33 mouse cellular contexts compared by ENCODE assay signal in genomic region chr10:116995162-116995561, GRCm38 (mm10). TPM values are rescaled to one million over a fixed set of nuclear protein-coding genes. Genes with fewer than 3 reads are reported as not detected.
DNase-seq lines count a peak whose midpoint lies in the region; ATAC-seq and TF ChIP-seq lines count a peak whose summit lies in the region.
"Had no signal": no experiment of that assay in that cellular context is flagged by ENCODE, and none has a peak within 500 bp of the region (broad histone marks: within the 10 kb centered on the region; RNA-seq: fewer than 3 reads in every experiment).

No protein-coding gene starts in this region.

- POLR2A ChIA-PET in Patski (lab: Charles Lee) = interaction anchor here (1.2 kb wide), 1 partner anchor 38 kb away, joined by 3 read pairs; no protein-coding TSS in a partner anchor

- TF ChIP-seq POLR2A in myocyte (IDR thresholded peaks at IDR 0.05; ENCODE audit: insufficient read length, low read depth) = no peak

- no peak overlapping the region for H3K4me2 ChIP-seq in heart, postnatal 0 days (ENCODE audit: low read depth, low read length)
- H3K4me2 ChIP-seq in heart, embryonic 12.5 days = no peak overlapping the region
- H3K4me2 ChIP-seq in myocyte (ENCODE audit: low read depth) = peak overlapping the region; percentile 69
- no peak overlapping the region for H3K4me2 ChIP-seq in midbrain, postnatal 0 days (ENCODE audit: low read depth, low read length, poor library complexity, severe bottlenecking)
- no peak overlapping the region for H3K4me2 ChIP-seq in forebrain, embryonic 15.5 days (replicated peaks)
- H3K4me2 ChIP-seq: hindbrain, embryonic 13.5 days had no signal

- in situ Hi-C loops in Patski (cut with MboI; ENCODE audit: low pct_unique_long_range_greater_than_20kb) = no loop called here

- H3K4me3 ChIP-seq in heart, postnatal 0 days (ENCODE audit: low read depth, low read length) = no peak overlapping the region
- no peak overlapping the region for H3K4me3 ChIP-seq in heart, embryonic 12.5 days
- no peak overlapping the region for H3K4me3 ChIP-seq in myocyte
- H3K4me3 ChIP-seq in midbrain, postnatal 0 days (ENCODE audit: low read depth, low read length) = no peak overlapping the region
- H3K4me3 ChIP-seq in forebrain, embryonic 15.5 days = no peak overlapping the region
- H3K4me3 ChIP-seq: hindbrain, embryonic 10.5 days; hindbrain, embryonic 13.5 days had no signal

- H3K79me2 ChIP-seq in myocyte (ENCODE audit: control insufficient read depth, insufficient read depth) = no peaks in the 10 kb centered on the region

- peak; percentile 10 for DNase-seq in embryo, embryonic 10.5 days (ENCODE audit: low spot score)
- DNase-seq in embryo, embryonic 11 days = no peak
- no peak for DNase-seq in heart, postnatal 0 days (ENCODE audit: low spot score)
- no peak for DNase-seq in Patski (ENCODE audit: low read depth, low spot score)
- DNase-seq in midbrain, postnatal 0 days (ENCODE audit: low spot score) = no peak
- DNase-seq: adrenal gland, adult 8-10 months; adrenal gland, postnatal 25 days; B cell, adult 2 months; cerebellum, adult 11-12 months; cerebellum, adult 9-10 months; cerebellum, postnatal 14 days; gastrocnemius, postnatal 10 days; heart, adult 18-20 months; heart, postnatal 10 days; heart, postnatal 36 days; kidney, adult 18-20 months; kidney, adult 9 months had no signal

- H3K4me1 ChIP-seq in heart, postnatal 0 days (ENCODE audit: control insufficient read depth, insufficient read depth) = peaks cover 17% of the 10 kb centered on the region
- peaks cover 25% of the 10 kb centered on the region for H3K4me1 ChIP-seq in heart, embryonic 12.5 days (replicated peaks)
- H3K4me1 ChIP-seq in midbrain, postnatal 0 days (ENCODE audit: insufficient read depth, low read length) = no peaks in the 10 kb centered on the region
- no peaks in the 10 kb centered on the region for H3K4me1 ChIP-seq in forebrain, embryonic 15.5 days

- H3K36me3 ChIP-seq in heart, postnatal 0 days (replicated peaks; ENCODE audit: control insufficient read depth, insufficient read depth, low read length) = no peaks in the 10 kb centered on the region
- H3K36me3 ChIP-seq in heart, embryonic 12.5 days = no peaks in the 10 kb centered on the region
- no peaks in the 10 kb centered on the region for H3K36me3 ChIP-seq in myocyte (ENCODE audit: control insufficient read depth, insufficient read depth)
- no peaks in the 10 kb centered on the region for H3K36me3 ChIP-seq in midbrain, postnatal 0 days (ENCODE audit: insufficient read depth, low read length)
- no peaks in the 10 kb centered on the region for H3K36me3 ChIP-seq in forebrain, embryonic 15.5 days
- H3K36me3 ChIP-seq: hindbrain, embryonic 10.5 days; hindbrain, embryonic 13.5 days had no signal

- TF ChIP-seq CTCF in heart, postnatal 0 days (IDR thresholded peaks at IDR 0.05; ENCODE audit: low read depth) = no peak
- TF ChIP-seq CTCF in Patski (IDR thresholded peaks at IDR 0.05) = peak; percentile 53
- no peak for TF ChIP-seq CTCF in midbrain, postnatal 0 days (IDR thresholded peaks at IDR 0.05)

- no peaks in the 10 kb centered on the region for H3K9me3 ChIP-seq in heart, postnatal 0 days (replicated peaks; ENCODE audit: control insufficient read depth, low read length)
- H3K9me3 ChIP-seq in heart, embryonic 12.5 days (replicated peaks) = no peaks in the 10 kb centered on the region
- H3K9me3 ChIP-seq in midbrain, postnatal 0 days (ENCODE audit: low read length) = no peaks in the 10 kb centered on the region
- no peaks in the 10 kb centered on the region for H3K9me3 ChIP-seq in forebrain, embryonic 15.5 days
- H3K9me3 ChIP-seq: hindbrain, embryonic 10.5 days; hindbrain, embryonic 13.5 days had no signal

- no peaks in the 10 kb centered on the region for H3K27me3 ChIP-seq in heart, postnatal 0 days (ENCODE audit: control insufficient read depth, insufficient read depth, low read length)
- H3K27me3 ChIP-seq in heart, embryonic 12.5 days (replicated peaks) = no peaks in the 10 kb centered on the region
- no peaks in the 10 kb centered on the region for H3K27me3 ChIP-seq in Patski
- H3K27me3 ChIP-seq in myocyte (ENCODE audit: control insufficient read depth, insufficient read depth, insufficient read length) = no peaks in the 10 kb centered on the region
- no peaks in the 10 kb centered on the region for H3K27me3 ChIP-seq in midbrain, postnatal 0 days (ENCODE audit: insufficient read depth, low read length)
- H3K27me3 ChIP-seq in forebrain, embryonic 15.5 days = no peaks in the 10 kb centered on the region
- H3K27me3 ChIP-seq: hindbrain, embryonic 13.5 days had no signal

- WGBS in heart, postnatal 0 days = 90% methylated on average over 5 of the region's 5 CpGs
- 77% methylated on average over 5 of the region's 5 CpGs for WGBS in heart, embryonic 12.5 days
- WGBS in midbrain, postnatal 0 days = 83% methylated on average over 5 of the region's 5 CpGs
- 80% methylated on average over 5 of the region's 5 CpGs for WGBS in forebrain, embryonic 15.5 days

- peak overlapping the region; percentile 11; the same call in 1 of the 2 replicates for H3K27ac ChIP-seq in heart, postnatal 0 days (ENCODE audit: low read depth)
- H3K27ac ChIP-seq in heart, embryonic 12.5 days (ENCODE audit: poor library complexity, severe bottlenecking) = no peak overlapping the region
- H3K27ac ChIP-seq in midbrain, postnatal 0 days (ENCODE audit: low read depth, low read length) = no peak overlapping the region
- H3K27ac ChIP-seq in forebrain, embryonic 15.5 days (replicated peaks) = no peak overlapping the region
- H3K27ac ChIP-seq: hindbrain, embryonic 10.5 days; hindbrain, embryonic 13.5 days had no signal

- no peak overlapping the region for H3ac ChIP-seq in myocyte (ENCODE audit: control insufficient read depth, insufficient read length)

- H3K9ac ChIP-seq in heart, postnatal 0 days (replicated peaks; ENCODE audit: low read depth, low read length) = no peak overlapping the region
- H3K9ac ChIP-seq in heart, embryonic 12.5 days = no peak overlapping the region
- H3K9ac ChIP-seq in midbrain, postnatal 0 days (replicated peaks; ENCODE audit: low read length, poor library complexity, severe bottlenecking) = no peak overlapping the region
- no peak overlapping the region for H3K9ac ChIP-seq in forebrain, embryonic 15.5 days (replicated peaks)
- H3K9ac ChIP-seq: hindbrain, embryonic 13.5 days had no signal

- CTCF ChIA-PET in Patski (lab: Charles Lee) = interaction anchor here (1.2 to 2.0 kb wide), 4 partner anchors 34 to 48 kb away, joined by 3 to 11 read pairs (median 4); partner anchors contain the start of gene Rab3ip

- ATAC-seq in heart, postnatal 0 days (ENCODE audit: insufficient read depth, low read depth) = no peak
- no peak for ATAC-seq in heart, embryonic 12.5 days (ENCODE audit: insufficient number of reproducible peaks, low FRiP score)
- ATAC-seq in Patski = peak; percentile 65
- no peak for ATAC-seq in midbrain, postnatal 0 days (ENCODE audit: low FRiP score)
- ATAC-seq in forebrain, embryonic 15.5 days (replicated peaks) = no peak
- ATAC-seq: forebrain, embryonic 14.5 days; hindbrain, embryonic 16.5 days; inflammation-experienced regulatory T-cells, adult 6 months had no signal

- TF ChIP-seq EP300 in heart, postnatal 0 days (IDR thresholded peaks at IDR 0.05; ENCODE audit: low read depth) = no peak

TF ChIP-seq in myocyte, 11 proteins besides CTCF, POLR2A, EP300 and RAD21 (continues in another document):
- TF ChIP-seq TCF3 (IDR thresholded peaks at IDR 0.05; ENCODE audit: insufficient read length, low read depth) (no peak), CEBPB (IDR thresholded peaks at IDR 0.05; ENCODE audit: insufficient read depth, poor library complexity, severe bottlenecking) (no peak)

RNA-seq across cellular contexts. Expression of gene Best3, which starts 9.0 kb away (rescaled TPM):
- 1.1 and 1.3 TPM in 2 replicates for total RNA-seq in heart, postnatal 0 days (2014; rRNA removed; ENCODE audit: low replicate concordance)
- polyA plus RNA-seq in heart, postnatal 0 days (2015; fragmentation: Nextera tagmentation; extraction: Ambion mirVana) = 0.57 and 0.62 TPM in 2 replicates
- polyA plus RNA-seq in heart, embryonic 12.5 days (2016; fragmentation: Nextera tagmentation; extraction: Ambion mirVana) = 0.13 and 0.50 TPM in 2 replicates
- polyA plus RNA-seq in Patski (2021) = not detected
- polyA plus RNA-seq in myocyte (2012; fragmentation: generic; extraction: Trizol) = 1.4 TPM
- 0.27 TPM in 1 of 2 replicates, not detected in the other for total RNA-seq in midbrain, postnatal 0 days (2014; rRNA removed)
- 0.11 and 0.13 TPM in 2 replicates for polyA plus RNA-seq in midbrain, postnatal 0 days (2015; fragmentation: Nextera tagmentation; extraction: Ambion mirVana)
- 0.10 TPM in 1 of 2 replicates, not detected in the other for polyA plus RNA-seq in forebrain, embryonic 15.5 days (2015; fragmentation: Nextera tagmentation; extraction: Ambion mirVana)
- total RNA-seq: MEL had no signal
- polyA plus RNA-seq: forebrain, embryonic 14.5 days; hindbrain, embryonic 10.5 days; inflammation-experienced regulatory T-cells, adult 6 months; intestine, embryonic 16.5 days had no signal

RNA-seq across cellular contexts. Expression of gene Gm10271, which starts 22.8 kb away (rescaled TPM):
- total RNA-seq in heart, postnatal 0 days (2014; rRNA removed; ENCODE audit: low replicate concordance) = not detected in 2 replicates
- polyA plus RNA-seq in heart, postnatal 0 days (2015; fragmentation: Nextera tagmentation; extraction: Ambion mirVana) = not detected in 2 replicates
- polyA plus RNA-seq in heart, embryonic 12.5 days (2016; fragmentation: Nextera tagmentation; extraction: Ambion mirVana) = not detected in 2 replicates
- polyA plus RNA-seq in Patski (2021) = not detected
- not detected for polyA plus RNA-seq in myocyte (2012; fragmentation: generic; extraction: Trizol)
- total RNA-seq in midbrain, postnatal 0 days (2014; rRNA removed) = not detected in 2 replicates
- polyA plus RNA-seq in midbrain, postnatal 0 days (2015; fragmentation: Nextera tagmentation; extraction: Ambion mirVana) = not detected in 2 replicates
- not detected in 2 replicates for polyA plus RNA-seq in forebrain, embryonic 15.5 days (2015; fragmentation: Nextera tagmentation; extraction: Ambion mirVana)
- total RNA-seq: adrenal gland, adult 8-10 months; adrenal gland, postnatal 25 days; gastrocnemius, postnatal 10 days; gastrocnemius, postnatal 4 days; heart, adult 18-20 months; heart, postnatal 10 days; heart, postnatal 36 days; MEL had no signal
- polyA plus RNA-seq: brain, embryonic 14.5 days; embryonic facial prominence, embryonic 11.5 days; embryonic facial prominence, embryonic 14.5 days; forebrain, embryonic 11.5 days; forebrain, embryonic 14.5 days; heart, embryonic 14.5 days; hindbrain, embryonic 10.5 days; hindbrain, embryonic 13.5 days; hindbrain, embryonic 16.5 days; inflammation-experienced regulatory T-cells, adult 6 months; intestine, embryonic 16.5 days had no signal

RNA-seq across cellular contexts. Expression of gene Rab3ip, which starts 44.6 kb away (rescaled TPM):
- 98.2 and 123 TPM in 2 replicates for total RNA-seq in heart, postnatal 0 days (2014; rRNA removed; ENCODE audit: low replicate concordance)
- 70.9 and 78.4 TPM in 2 replicates for polyA plus RNA-seq in heart, postnatal 0 days (2015; fragmentation: Nextera tagmentation; extraction: Ambion mirVana)
- polyA plus RNA-seq in heart, embryonic 12.5 days (2016; fragmentation: Nextera tagmentation; extraction: Ambion mirVana) = 62.3 and 65.7 TPM in 2 replicates
- polyA plus RNA-seq in Patski (2021) = 198 TPM
- polyA plus RNA-seq in myocyte (2012; fragmentation: generic; extraction: Trizol) = 29.1 TPM
- 99.8 and 142 TPM in 2 replicates for total RNA-seq in midbrain, postnatal 0 days (2014; rRNA removed)
- polyA plus RNA-seq in midbrain, postnatal 0 days (2015; fragmentation: Nextera tagmentation; extraction: Ambion mirVana) = 34.4 and 34.6 TPM in 2 replicates
- polyA plus RNA-seq in forebrain, embryonic 15.5 days (2015; fragmentation: Nextera tagmentation; extraction: Ambion mirVana) = 48.6 and 50.4 TPM in 2 replicates

RNA-seq across cellular contexts. Expression of gene Lrrc10, which starts 50.0 kb away (rescaled TPM):
- total RNA-seq in heart, postnatal 0 days (2014; rRNA removed; ENCODE audit: low replicate concordance) = 330 and 397 TPM in 2 replicates
- polyA plus RNA-seq in heart, postnatal 0 days (2015; fragmentation: Nextera tagmentation; extraction: Ambion mirVana) = 115 and 138 TPM in 2 replicates
- polyA plus RNA-seq in heart, embryonic 12.5 days (2016; fragmentation: Nextera tagmentation; extraction: Ambion mirVana) = 52.9 and 57.4 TPM in 2 replicates
- polyA plus RNA-seq in Patski (2021) (not detected), myocyte (2012; fragmentation: generic; extraction: Trizol) (not detected)
- not detected in 2 replicates for total RNA-seq in midbrain, postnatal 0 days (2014; rRNA removed)
- not detected in 2 replicates for polyA plus RNA-seq in midbrain, postnatal 0 days (2015; fragmentation: Nextera tagmentation; extraction: Ambion mirVana)
- polyA plus RNA-seq in forebrain, embryonic 15.5 days (2015; fragmentation: Nextera tagmentation; extraction: Ambion mirVana) = not detected in 2 replicates
- total RNA-seq: adrenal gland, adult 8-10 months; adrenal gland, postnatal 25 days; gastrocnemius, postnatal 10 days; MEL had no signal
- polyA plus RNA-seq: embryonic facial prominence, embryonic 11.5 days; embryonic facial prominence, embryonic 14.5 days; forebrain, embryonic 11.5 days; forebrain, embryonic 14.5 days; hindbrain, embryonic 10.5 days; hindbrain, embryonic 13.5 days; hindbrain, embryonic 16.5 days; inflammation-experienced regulatory T-cells, adult 6 months; intestine, embryonic 16.5 days had no signal
